Mouse (Mus musculus) cerebellum, adult 2 months (tissue): ENCODE measurements around the gene Dtnb.

Experiments
- CTCF ChIP-seq: fragments of 200-500 bp; IDR thresholded peaks from 2 replicates; pipeline ENCODE4 v1.5.1; 2011; ENCODE audit warnings: low read depth, mild to moderate bottlenecking, control low read depth, low read length, moderate library complexity, borderline replicate concordance; ENCODE audit not compliant: insufficient read depth
- POLR2A ChIP-seq: fragments of 200-500 bp; IDR thresholded peaks from 2 replicates; pipeline ENCODE4 v1.6.1; 2011; ENCODE audit warnings: low read length, control low read depth, borderline replicate concordance; ENCODE audit not compliant: insufficient read depth

- no peak for TF ChIP-seq POLR2A
- TF ChIP-seq CTCF: no peak
Observed at GRCm38 (mm10) chr12:3659554-3660311, 87.6 kb downstream of the Dtnb start.
